Mouse (Mus musculus): ENCODE measurements around the gene Selenoo.

GRCm38 (mm10) chr15:89124312-89124711 is 35.4 kb downstream of the Selenoo start:
- TF ChIP-seq POLR2A (IDR thresholded peaks at IDR 0.05; ENCODE audit: low read depth, low read length) (no peak), CTCF (IDR thresholded peaks at IDR 0.05; ENCODE audit: extremely low read depth, insufficient read length, insufficient replicate concordance, low read depth, low read length) (no peak)

All from small intestine, adult 2 months (tissue).